Mouse (Mus musculus) thymus, adult 18-20 months (tissue): ENCODE data around the gene Creb5.

ENCODE experiments used
- DNase-seq, 2 experiments: peaks; one replicate each; pipeline ENCODE4 v3.0.0; 2022; ENCODE audit warnings: mixed read lengths in 2 of 2

Gene Creb5

DNA sequence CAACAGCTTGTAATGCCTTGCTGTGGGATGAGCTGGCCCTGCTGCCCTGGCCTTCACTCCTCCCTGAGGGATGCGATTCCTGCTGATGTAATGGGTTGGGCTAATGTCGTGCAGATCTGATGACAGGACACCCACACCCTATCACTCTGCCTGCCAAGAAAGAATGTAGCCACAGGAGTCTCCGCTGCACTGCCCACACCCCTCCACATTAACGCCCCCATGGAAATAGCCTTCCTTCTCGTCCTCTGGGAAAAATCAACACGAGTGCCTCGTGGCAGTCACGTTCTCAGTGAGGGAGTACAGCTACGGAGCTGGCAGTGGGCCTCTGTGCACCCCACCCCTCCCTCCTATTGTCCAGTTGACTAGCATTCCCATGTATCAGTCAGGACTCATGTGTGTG lies 50.3 kb downstream of the Creb5 start:
- DNase-seq, result no peak

DNA sequence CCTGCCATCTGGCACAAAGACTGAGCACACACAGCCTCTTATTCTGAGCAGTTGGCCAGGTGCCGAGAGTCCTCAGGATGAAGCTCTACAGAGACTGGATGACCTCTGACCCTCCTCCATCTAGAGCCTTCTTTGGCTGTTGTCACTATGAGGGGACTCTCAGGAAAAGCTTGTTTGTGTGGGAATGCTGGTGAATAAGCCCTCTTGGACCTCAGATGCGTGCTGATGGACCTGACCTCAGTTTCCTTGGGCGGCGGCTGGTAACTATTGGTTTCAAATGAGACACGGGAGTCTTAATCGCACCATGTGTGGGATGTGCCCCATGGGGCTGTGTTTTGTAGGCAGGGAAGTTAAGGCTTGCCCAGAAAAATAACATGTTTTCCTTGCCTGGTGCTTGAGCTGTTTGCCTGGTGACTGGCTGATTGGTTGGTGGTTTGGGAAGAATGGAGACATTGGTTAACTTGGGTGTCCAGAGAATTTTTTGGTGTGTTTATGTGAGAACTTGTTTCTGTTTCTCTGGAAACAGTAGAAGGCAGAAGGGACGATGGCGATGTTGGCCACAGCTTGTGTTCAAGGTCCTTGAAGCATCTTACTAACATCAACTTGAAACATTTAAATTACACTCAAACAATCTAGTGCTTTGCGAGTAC lies 65.4 kb downstream of the Creb5 start:
- no peak for DNase-seq

DNA sequence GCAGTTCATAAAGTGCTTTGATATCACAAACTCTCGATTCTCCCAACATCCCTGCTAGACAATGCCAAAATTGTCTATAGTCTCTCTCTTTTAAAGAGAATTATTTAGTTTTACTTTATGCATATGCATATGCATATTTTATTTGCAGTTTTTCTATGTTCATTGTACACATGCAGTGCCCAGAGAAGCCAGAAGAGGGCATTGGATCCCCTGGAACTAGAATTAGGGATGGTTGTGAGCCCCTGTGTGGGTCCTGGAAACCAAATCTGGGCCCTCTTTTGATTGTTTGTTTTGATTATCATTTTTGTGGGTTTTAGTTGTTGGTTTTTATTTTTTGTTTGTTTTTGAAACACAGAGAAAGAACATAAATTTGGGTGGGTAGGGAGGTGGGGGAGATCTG lies 69.3 kb downstream of the Creb5 start:
- no peak for DNase-seq

DNA sequence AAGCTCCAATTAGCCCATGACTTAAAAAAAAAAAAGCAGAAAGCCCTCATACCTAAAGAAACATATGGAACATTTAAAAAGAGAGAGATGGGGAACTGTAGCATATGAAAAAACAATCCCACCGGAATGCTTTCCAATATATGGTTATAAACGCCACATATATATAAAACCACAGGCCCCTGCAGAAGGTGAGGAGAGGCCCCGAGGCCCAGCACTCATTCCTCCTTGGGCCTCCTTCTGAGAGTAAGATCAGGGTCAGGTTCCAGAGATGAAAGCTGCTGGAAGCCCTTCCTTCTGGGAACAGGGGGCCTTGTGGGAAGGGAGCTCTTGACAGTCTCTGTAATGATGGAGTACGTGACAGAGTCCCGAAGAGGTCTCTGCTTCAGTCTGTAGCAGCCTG lies 76.5 kb downstream of the Creb5 start:
- DNase-seq, result no peak

DNA sequence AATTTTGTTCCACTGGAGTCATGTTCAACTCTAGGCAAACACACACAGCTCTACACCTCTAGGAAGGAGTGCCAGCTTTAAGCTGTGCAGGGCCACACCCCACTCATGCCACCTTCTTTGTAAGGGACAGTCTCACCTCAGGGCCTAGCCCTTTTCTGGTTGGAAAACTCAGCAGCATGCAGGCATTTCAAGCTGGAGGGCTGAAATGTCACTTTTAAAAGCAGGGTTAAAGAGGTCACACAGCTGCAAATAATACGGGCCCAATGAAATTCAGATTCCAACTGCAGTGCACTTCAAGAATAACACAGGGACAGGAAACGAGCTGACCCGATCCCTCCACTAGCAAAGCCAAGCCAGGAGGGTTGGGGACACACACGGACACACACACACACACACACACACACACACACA lies 76.9 kb downstream of the Creb5 start:
- no peak for DNase-seq

DNA sequence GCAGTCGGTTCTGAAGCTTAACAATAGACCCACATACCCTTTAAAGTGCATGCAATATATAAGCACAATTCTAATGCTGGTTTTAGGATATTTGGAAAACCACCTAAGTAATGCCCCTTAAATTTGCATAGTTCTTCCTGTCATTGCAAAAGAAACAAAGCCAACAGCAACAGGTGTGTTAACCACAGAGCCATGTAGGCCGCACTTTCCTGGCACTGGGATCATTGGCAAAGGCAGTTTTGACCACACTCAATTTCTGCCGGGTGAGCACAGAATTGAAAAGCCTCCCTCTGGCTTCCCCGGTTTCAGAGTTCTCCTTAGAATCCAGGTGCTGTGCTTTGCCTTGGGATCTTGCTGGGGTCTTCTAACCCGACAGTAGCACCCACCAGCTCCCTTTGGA lies 82.1 kb downstream of the Creb5 start:
- DNase-seq, result no peak

DNA sequence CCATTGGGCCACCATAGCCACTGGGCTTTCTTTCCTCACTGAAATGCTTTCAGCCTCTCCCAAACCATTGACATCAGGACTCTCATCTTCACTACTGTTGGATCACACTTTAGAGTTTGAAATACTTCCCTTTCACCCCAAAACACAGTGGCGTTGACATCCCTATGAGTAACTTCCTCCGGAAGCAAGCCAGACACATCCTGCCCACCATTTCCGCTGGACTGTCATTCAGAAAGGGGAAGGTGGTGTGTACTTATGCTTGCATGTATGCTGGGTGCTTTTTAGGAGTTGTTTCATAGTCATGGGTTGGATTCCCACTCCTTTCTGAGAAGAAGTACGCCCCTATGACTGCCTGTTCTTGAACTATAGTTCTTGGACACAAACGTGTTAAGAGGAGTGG lies 82.9 kb downstream of the Creb5 start:
- DNase-seq, result peak in 1 of 2 experiments; percentile 21

DNA sequence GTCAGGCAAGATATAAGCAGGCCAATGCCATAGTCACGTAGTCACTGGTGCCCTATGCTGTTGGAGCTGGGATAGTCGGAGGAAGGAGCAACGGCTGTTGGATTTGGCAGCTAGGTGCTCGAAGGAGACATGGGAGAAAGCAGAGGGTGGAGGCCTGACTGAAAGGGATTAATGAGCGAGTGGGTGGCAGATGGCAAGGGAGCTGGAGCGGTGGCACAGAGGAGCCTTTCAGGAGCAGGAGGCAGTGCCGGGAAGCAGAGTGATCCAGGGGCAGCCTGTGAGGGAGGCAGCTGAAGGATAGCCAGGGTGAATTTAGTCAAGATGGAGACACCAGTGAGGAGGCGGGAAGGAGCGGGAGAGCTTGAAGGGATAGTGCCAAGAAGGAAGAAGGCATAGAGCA lies 84.9 kb downstream of the Creb5 start:
- DNase-seq, result no peak

DNA sequence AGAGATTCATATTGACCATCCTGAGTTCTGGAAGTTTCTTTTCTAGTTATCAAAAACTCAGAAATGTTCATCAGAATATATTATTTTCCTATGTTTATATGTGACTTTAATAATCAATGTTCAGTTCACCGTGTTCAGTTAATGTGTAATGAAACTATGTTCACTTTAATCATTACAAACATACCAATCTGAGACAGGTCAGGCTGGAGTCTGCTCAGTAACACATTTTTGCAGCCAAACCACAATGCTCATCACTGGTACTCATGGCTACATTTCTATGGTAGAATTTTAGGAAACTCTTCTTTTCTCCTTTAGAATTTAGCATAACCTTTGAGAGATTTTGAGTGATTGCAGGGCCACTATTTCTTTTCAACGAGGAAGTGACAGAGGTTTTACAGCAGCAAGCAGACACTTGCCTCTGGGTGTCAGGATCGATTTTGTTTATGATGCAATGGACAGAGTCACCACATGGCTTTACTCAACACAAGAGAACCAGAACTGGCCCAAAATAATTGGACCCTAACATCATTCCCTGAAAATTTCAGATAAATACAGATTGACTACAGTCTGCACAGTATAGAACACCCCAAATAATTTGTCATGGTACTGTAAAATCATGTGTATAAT lies 87.4 kb downstream of the Creb5 start:
- DNase-seq, result no peak

DNA sequence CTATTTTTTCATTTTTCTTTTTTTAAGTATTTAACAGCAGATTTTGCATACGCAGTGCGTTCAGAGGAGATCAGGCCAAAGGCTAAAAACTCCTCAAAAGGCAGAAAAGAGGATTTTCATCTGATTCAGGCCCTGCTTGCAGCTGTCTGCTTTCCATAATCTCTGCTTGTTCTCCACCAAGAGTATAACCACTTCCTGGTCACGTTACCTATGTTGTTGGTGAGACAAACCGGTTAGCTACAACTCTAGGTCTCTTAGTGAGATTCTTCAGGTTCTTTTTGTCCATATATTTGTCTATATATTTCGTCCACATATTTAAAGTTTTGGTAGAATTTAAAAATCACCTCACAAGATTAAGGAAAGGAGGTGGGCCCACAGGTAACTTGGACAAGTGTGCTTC lies 102.2 kb downstream of the Creb5 start:
- DNase-seq, result no peak

DNA sequence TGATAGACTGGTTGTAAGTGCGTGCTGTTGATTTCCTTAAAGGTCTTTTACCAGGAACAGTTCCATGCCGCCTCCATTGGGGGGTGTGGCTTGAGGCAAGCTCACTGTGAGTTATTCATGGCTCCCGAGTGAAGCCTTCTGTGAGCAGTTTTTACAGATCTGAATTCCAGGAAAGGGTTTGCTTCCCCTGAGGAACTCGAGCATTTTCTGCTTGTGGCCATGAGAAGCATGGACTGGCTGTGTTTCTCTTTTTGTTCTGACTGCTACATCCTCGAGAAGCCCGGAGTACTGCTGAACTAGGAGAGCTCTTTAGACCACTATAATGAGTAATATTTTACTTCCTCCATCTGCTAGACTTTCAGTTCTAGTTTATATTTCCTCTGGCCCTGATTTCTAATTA lies 103.3 kb downstream of the Creb5 start:
- no peak for DNase-seq

DNA sequence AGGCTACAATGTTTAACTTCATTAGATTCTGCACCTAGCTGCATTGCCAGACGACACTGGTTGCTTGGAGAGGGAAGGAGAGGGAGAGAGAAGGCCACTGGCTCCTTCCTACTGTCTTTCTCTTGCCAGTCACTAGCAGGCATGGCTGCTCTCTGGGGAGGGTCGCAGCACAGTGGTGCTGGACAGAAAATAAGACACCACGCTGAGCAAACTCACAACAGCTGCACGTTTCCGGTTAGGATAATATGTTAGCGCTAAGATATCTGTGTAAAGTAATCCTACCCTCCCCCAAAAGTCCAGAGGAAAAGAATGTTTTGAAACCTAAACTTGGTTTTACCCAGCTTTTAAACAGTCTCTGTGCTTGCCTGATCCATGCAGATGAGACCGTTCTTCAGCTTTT lies 107.0 kb downstream of the Creb5 start:
- no peak for DNase-seq

DNA sequence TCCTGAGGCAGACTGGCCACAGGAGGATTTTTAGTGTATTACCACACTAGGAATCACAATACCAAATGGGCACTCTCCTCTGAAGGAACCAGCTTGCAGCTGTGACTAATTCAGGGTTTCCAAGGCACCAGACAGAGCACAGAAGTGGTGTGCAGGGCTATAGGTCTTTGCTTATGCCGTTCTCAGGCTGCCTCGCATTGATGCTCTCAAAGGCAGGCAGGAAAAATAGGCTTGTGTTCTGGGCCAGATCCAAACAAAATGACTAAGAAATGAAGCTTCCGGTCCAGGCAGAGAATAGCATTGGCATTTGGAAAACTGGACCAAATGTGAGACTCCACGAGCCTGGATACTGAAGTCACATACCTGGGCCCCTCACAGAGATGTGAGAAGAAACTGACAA lies 108.1 kb downstream of the Creb5 start:
- no peak for DNase-seq

DNA sequence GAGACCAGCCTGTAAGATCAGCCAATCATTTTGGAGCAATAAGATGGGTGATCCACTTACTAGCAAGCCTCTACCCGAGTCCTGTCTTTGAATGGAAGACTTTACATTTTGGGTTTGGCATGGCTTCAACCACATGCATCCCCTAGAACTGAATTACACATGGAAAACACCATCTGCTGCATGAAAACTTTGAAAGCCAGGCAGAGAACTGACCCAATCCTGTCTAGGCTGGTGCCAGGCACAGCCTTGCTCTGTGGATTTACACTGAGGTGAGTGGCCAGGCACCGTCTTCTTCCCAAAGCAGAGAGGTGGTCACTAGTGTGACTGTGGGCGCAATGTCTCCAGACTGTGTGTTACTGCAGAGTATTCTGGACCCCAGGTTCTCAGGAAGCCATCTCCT lies 109.4 kb downstream of the Creb5 start:
- no peak for DNase-seq

DNA sequence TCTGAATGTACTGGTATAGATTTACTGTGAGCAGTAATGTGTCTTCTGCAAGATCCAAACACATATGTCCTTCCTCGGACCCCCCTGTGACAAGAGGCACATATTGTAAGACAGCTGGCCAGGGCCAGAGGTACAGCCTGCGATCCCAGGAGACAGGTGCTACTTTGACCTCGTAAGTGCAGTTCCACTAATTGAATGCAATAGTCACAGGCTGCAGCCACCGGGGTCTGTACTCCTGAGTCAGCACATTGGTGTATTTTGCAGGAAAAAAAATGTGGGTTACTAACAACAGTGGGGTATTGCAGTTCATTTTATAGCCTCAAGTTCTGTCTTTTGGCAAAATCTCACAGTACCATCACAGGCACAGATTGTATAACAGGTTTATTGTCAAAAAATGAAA lies 110.7 kb downstream of the Creb5 start:
- DNase-seq, result no peak

DNA sequence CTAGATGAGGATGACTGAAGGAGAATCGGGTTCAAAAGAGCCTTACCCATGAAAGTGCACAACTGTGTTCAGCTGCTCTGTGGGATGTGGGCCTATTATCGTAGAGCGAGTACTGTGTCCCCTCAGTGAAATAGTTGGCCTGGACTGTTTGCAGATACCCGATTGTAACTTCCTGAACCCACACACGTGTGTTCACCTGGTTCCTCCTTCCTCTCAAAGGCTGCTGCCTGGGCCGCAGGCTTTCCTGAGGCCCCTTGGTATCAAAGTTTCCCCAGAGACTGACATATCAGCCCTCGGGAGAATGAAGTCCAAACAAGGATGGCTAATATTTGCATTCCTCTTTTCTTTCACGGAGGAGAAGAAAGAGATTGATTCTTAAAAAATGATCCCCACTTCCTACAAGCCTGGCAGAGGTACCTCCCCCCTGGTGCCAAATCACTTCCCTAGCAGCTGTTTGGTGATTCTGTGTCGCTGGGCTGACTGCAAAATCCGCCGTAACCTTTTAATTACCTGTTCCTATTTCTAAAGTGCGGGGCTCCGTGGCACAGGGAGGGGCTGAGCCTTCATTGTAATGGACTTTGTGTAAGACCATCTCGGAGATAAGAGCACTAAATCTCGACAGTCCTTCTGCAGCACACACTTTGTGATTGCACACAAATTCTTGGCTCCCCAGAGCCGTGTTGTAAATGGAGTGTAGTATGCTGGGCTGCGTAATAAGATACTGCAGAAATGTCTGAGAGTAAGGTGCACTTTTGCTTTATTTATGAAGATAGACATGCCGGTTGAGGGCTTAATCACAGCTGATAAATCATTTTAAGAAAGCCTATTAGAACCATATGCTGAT lies 111.4 kb downstream of the Creb5 start:
- DNase-seq, result no peak

DNA sequence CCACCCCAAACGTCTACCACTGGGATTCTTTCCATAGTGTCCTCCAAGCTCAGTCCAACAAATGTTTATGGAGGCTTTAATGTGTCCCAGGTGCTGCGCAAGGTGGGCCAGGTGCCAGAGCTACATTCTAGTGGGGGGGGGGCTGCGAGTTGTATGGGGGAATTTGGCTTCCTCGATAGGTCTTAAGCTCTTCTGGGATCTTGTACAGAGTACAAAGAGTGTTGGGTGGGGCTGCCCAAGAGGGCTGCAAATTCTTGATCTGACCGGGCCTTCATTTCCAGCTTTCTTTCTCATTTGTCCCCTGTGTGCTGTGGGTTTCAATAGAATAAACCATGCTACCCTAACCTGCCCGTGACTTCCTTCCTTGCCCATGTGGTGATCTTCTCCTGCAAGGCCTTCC lies 114.3 kb downstream of the Creb5 start:
- DNase-seq, result no peak

DNA sequence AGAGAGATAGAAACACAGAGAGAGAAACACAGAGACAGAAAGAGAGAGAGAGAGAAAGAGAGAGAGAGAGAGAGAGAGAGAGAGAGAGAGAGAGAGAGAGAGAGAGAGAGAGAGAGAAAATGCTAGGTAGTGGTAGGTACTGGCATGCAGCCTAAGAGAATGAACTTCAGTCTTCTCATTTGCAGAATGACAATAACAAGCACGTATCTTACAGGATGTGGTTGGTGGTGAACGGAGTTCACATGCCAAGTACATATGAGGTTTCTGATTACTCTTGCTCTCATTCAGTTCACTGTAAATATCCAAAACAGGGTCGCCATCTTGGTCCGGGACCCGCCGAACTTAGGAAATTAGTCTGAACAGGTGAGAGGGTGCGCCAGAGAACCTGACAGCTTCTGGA lies 115.5 kb downstream of the Creb5 start:
- DNase-seq, result peak in 1 of 2 experiments; percentile 15

DNA sequence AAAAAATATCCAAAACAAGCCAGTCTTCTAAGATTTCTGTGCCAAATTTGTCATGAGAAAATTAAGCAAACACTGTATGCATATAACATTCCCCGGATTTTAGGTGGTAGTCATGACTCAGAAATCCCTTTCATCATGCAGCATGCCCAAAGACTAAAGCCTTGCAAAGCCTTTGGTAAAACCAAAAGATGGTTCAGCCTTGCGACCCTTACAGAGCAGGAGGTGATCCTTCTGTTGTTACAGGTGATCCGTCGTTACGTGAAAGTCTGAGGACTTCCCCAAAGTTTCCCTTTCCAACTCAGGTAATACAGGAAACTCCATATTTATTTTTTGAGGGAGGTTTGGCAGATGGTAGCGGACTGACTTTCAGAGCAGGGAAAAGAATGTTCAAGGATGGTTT lies 122.1 kb downstream of the Creb5 start:
- no peak for DNase-seq

DNA sequence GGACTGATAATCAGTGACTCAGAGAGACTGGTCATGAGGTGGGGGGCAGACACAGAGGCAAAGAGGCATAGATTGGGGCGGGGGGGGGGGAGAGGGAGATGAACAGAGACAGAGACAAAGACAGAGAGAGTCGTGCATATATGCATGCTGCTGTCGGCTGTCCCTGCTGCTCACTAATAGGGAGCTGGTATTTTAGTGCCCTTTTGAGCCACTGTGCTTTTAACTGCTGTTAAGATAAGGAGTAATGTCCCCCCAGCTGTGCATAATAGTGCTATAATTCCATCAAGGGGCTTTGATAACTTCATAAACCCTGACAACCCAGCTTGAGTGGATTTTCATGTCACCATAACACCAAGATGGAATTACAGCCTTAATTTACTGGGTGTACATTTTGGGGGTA lies 134.3 kb downstream of the Creb5 start:
- no peak for DNase-seq

DNA sequence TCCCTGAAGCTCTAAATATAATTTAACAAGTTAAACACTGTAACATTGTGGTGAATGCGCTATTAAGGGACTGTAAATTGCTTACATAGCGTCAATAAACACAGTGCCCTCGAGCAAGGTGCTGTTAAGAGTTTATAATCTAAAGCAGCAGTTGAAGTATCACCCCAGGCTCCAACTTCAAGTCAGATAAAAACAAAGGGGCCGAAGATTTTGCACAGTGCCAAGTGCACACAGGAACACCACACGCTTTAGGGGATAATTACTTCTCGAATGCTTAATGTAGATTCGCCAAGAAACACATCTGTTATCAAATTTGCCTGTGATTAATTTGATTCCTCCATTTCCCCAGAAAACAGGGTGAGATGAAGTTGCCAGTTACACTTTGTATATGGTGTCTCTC lies 142.3 kb downstream of the Creb5 start:
- no peak for DNase-seq

DNA sequence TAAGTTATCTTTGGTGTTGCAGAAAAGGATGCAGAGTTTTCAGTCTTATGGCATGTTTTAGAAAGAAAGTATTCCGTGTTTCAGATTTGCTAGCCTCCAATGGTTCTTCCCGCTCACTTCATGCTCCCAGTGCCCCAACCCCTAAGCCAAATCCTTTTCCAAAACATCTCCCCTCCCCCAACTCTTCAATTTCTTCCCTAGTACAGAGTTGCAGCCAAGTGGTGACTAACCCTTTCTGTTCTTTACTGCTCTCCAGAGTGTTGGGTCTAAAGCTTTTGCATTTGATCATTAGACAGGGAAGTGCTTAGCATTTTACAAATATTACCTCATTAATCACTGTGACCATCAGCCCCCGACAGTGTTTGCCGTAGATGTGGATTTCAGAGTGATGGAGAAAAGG lies 142.8 kb downstream of the Creb5 start:
- no peak for DNase-seq

DNA sequence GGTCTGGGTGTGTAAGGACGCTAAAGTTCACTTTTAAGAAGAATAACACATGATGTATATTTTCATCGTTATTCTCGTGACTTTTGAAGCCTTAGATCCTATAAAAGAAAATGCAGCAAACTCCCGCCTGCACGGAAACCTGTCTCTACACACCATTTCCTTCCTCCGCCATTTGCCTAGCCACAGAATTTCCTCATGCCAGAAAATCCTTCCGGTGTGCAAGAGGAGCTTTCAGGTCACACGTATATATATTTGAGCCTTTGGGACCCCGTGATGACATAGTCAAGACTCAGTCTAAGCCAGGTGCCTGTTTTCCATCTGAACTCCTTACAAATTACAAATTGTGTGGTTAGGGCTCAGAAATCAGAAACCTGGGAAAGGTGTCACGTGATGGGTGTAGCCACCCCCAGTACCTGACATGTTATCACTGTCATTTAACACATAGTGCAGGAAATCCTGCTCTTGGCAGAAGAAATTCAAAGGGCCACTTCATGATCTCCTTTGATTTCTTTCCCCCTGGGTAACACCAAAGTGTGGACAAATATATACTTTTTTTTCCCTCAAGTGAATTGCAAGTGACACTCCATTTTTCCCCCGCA lies 158.9 kb downstream of the Creb5 start:
- no peak for DNase-seq

DNA sequence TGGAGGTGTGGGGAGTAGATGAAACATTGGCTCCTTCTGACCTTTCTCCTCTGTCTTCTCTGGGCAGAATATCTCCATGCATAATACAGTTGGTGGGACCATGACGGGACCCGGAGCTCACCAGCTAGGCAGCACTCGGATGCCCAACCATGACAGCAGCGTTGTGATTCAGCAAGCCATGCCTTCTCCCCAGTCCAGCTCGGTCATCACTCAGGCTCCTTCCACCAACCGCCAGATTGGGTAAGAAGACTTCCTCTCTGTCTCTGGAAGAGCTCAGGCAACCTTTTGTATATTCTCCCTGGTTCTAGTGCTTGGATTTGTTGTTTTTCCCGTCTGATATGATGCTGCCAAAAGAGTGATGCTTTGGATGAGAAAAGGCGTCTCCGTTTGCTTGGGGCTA lies 160.4 kb downstream of the Creb5 start:
- no peak for DNase-seq
